Mouse (Mus musculus) forebrain, embryonic 14.5 days (tissue): ENCODE results near the gene Tmem258. TPM values are rescaled to one million over a fixed set of nuclear protein-coding genes. Genes with fewer than 3 reads are reported as not detected.
A peak's percentile ranks its signal among the peaks of the same experiment; 100 is the strongest.

Source experiments
- ATAC-seq: fragments of 200-750 bp; cut with Nextera tagmentation; 2 replicates; pipeline ENCODE4 v1.8.0; 2017; ENCODE audit warnings: mild to moderate bottlenecking, moderate library complexity
- DNase-seq: peaks from one replicate; pipeline ENCODE4 v3.0.0-alpha.2; 2015; ENCODE audit warnings: low spot score
- H3K27ac ChIP-seq: fragments of 300-500 bp; sonication (generic); 2 replicates; pipeline ENCODE4 v1.5.1; 2014; ENCODE audit warnings: low read depth, mild to moderate bottlenecking, control low read depth, low read length, moderate library complexity
- H3K27me3 ChIP-seq: fragments of 300-500 bp; sonication (generic); replicated peaks from 2 replicates; pipeline ENCODE4 v1.6.1; 2014; ENCODE audit warnings: low read length, control low read depth, mixed read lengths; ENCODE audit not compliant: control insufficient read depth, insufficient read depth
- H3K36me3 ChIP-seq: fragments of 300-500 bp; sonication (generic); 2 replicates; pipeline ENCODE4 v1.6.1; 2014; ENCODE audit warnings: low read length, control low read depth; ENCODE audit not compliant: control insufficient read depth, insufficient read depth
- H3K4me1 ChIP-seq: fragments of 300-500 bp; sonication (generic); 2 replicates; pipeline ENCODE4 v1.6.1; 2014; ENCODE audit warnings: antibody characterized with exemption, low read length, control low read depth; ENCODE audit not compliant: control insufficient read depth, insufficient read depth
- H3K4me2 ChIP-seq: fragments of 300-500 bp; sonication (generic); 2 replicates; pipeline ENCODE4 v1.6.1; 2014; ENCODE audit warnings: mild to moderate bottlenecking, control low read depth, low read length
- H3K4me3 ChIP-seq: fragments of 300-500 bp; sonication (generic); 2 replicates; pipeline ENCODE4 v1.5.1; 2014; ENCODE audit warnings: low read depth, low read length, control low read depth
- H3K9ac ChIP-seq: fragments of 300-500 bp; sonication (generic); 2 replicates; pipeline ENCODE4 v1.6.1; 2014; ENCODE audit warnings: mild to moderate bottlenecking, low read length, control low read depth, moderate library complexity
- H3K9me3 ChIP-seq: fragments of 300-500 bp; sonication (generic); replicated peaks from 2 replicates; pipeline ENCODE4 v1.6.1; 2016; ENCODE audit warnings: low read length, control low read depth, mixed read lengths; ENCODE audit not compliant: control insufficient read depth
- WGBS: fragments of 180-500 bp; shearing (Covaris S2); extraction: QIAGEN DNeasy Blood & Tissue Kit; methylation state at CpG from one replicate; pipeline ENCODE4 v1.1.7; 2014; 5-methylcytosine and 5-hydroxymethylcytosine counted together
- polyA plus RNA-seq: library from polyadenylated mRNA; unstranded; fragments of >200 nt; fragmentation: Nextera tagmentation; extraction: Ambion mirVana; gene quantifications from 2 replicates; pipeline ENCODE4 v1.2.1, GENCODE M21; 2014

The Tmem258 gene
- polyA plus RNA-seq, 1 experiment from 2014 or later, result 505 TPM

DNA sequence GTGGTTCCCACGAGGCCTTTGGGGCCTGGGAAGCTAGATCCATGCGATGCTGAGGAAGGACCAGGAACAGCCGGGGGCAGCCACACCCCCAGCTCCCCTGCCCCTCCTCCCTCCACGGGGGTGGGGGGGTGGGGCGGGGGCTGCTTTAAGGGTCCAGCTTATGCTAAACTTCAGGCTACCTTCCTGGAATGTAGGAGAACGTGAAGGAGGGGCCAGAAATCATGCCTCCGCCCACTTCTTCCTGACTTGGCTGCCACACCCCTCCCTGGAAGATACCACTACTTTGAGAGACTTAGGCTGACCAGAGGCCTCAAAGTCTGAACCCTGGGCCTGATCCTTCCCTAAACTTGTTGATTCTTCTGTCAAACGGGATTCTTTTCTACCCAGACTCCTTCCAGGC lies 18.8 kb downstream of the Tmem258 start:
- H3K27ac ChIP-seq, result no peak overlapping the region
- H3K4me3 ChIP-seq, result no peak overlapping the region
- H3K4me1 ChIP-seq, result no peaks in the 10 kb centered on the region
- no peaks in the 10 kb centered on the region for H3K27me3 ChIP-seq
- no peaks in the 10 kb centered on the region for H3K9me3 ChIP-seq
- no peak overlapping the region for H3K4me2 ChIP-seq
- no peaks in the 10 kb centered on the region for H3K36me3 ChIP-seq
- ATAC-seq (no peak), DNase-seq (no peak)
- H3K9ac ChIP-seq, result no peak overlapping the region
- WGBS, result 52% methylated on average over 8 of the region's 8 CpGs

- no peaks in the 10 kb centered on the region for H3K36me3 ChIP-seq
- no peak overlapping the region for H3K4me3 ChIP-seq
- H3K9me3 ChIP-seq, result no peaks in the 10 kb centered on the region
- ATAC-seq, result no peak
- no peak overlapping the region for H3K4me2 ChIP-seq
- no peak overlapping the region for H3K9ac ChIP-seq
- WGBS, result 70% methylated on average over 3 of the region's 4 CpGs
- H3K27ac ChIP-seq, result no peak overlapping the region
- DNase-seq, result no peak
- no peaks in the 10 kb centered on the region for H3K27me3 ChIP-seq
- H3K4me1 ChIP-seq, result no peaks in the 10 kb centered on the region
Observed at GRCm38 (mm10) chr19:10223561-10223960, 19.7 kb downstream of the Tmem258 start.

- no peak for DNase-seq
- no peaks in the 10 kb centered on the region for H3K36me3 ChIP-seq
- ATAC-seq, result peak; percentile 23; the same call in 1 of the 2 replicates
- H3K9me3 ChIP-seq, result no peaks in the 10 kb centered on the region
- WGBS, result 37% methylated on average over 26 of the region's 26 CpGs
- H3K4me1 ChIP-seq, result no peaks in the 10 kb centered on the region
- H3K4me3 ChIP-seq, result no peak overlapping the region
- no peak overlapping the region for H3K27ac ChIP-seq
- no peaks in the 10 kb centered on the region for H3K27me3 ChIP-seq
- H3K4me2 ChIP-seq, result 0 out of 2 replicates have a peak overlapping the region, but pooled peaks have one; percentile 7
- no peak overlapping the region for H3K9ac ChIP-seq
Observed at GRCm38 (mm10) chr19:10224637-10225453, 21.0 kb downstream of the Tmem258 start.

- H3K36me3 ChIP-seq, result no peaks in the 10 kb centered on the region
- H3K9ac ChIP-seq, result no peak overlapping the region
- DNase-seq, result no peak
- ATAC-seq, result no peak
- H3K4me1 ChIP-seq, result no peaks in the 10 kb centered on the region
- H3K27me3 ChIP-seq, result no peaks in the 10 kb centered on the region
- 80% methylated on average over 4 of the region's 4 CpGs for WGBS
- no peaks in the 10 kb centered on the region for H3K9me3 ChIP-seq
- no peak overlapping the region for H3K27ac ChIP-seq
- H3K4me3 ChIP-seq, result no peak overlapping the region
- no peak overlapping the region for H3K4me2 ChIP-seq
Observed at GRCm38 (mm10) chr19:10225767-10226166, 22.0 kb downstream of the Tmem258 start.

DNA sequence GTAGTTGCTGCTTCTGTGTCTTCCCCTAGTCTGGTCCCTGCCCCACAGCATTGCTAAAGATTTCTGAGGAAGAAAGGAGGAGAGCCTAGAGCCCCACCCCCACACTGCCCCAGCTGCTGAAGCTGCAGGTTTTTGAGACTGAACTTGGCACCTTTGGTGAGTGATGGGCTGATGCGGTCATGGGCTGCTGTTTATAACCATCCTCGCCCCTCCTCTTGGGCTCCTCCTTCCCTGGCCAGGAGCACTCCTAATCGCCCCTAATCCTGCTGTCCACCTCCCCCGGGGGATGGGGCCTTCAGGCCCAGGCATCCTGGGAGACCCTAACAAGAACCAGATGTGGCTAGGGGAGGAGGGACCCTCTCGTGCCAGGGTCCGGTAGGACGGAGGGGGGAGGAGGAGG lies 27.2 kb downstream of the Tmem258 start:
- DNase-seq (no peak), ATAC-seq (no peak)
- Histone ChIP-seq H3K4me3 (no peak overlapping the region), H3K36me3 (no peaks in the 10 kb centered on the region), H3K9ac (no peak overlapping the region), H3K4me1 (no peaks in the 10 kb centered on the region), H3K27me3 (no peaks in the 10 kb centered on the region), H3K4me2 (no peak overlapping the region), H3K27ac (no peak overlapping the region), H3K9me3 (no peaks in the 10 kb centered on the region)
- 15% methylated on average over 7 of the region's 7 CpGs for WGBS

GRCm38 (mm10) chr19:10231871-10232270 lies 28.1 kb downstream of the Tmem258 start:
- DNase-seq, result no peak
- Histone ChIP-seq H3K9me3 (no peaks in the 10 kb centered on the region), H3K4me2 (no peak overlapping the region), H3K4me1 (no peaks in the 10 kb centered on the region), H3K9ac (no peak overlapping the region), H3K4me3 (no peak overlapping the region), H3K27ac (no peak overlapping the region), H3K36me3 (no peaks in the 10 kb centered on the region), H3K27me3 (no peaks in the 10 kb centered on the region)
- ATAC-seq, result no peak
- 18% methylated on average over 5 of the region's 5 CpGs for WGBS

- no peak overlapping the region for H3K4me3 ChIP-seq
- no peaks in the 10 kb centered on the region for H3K36me3 ChIP-seq
- no peaks in the 10 kb centered on the region for H3K27me3 ChIP-seq
- DNase-seq (no peak), ATAC-seq (no peak)
- no peak overlapping the region for H3K9ac ChIP-seq
- no peak overlapping the region for H3K4me2 ChIP-seq
- WGBS, result 21% methylated on average over 9 of the region's 9 CpGs
- no peaks in the 10 kb centered on the region for H3K4me1 ChIP-seq
- no peaks in the 10 kb centered on the region for H3K9me3 ChIP-seq
- no peak overlapping the region for H3K27ac ChIP-seq
Observed at GRCm38 (mm10) chr19:10232327-10233017, 28.7 kb downstream of the Tmem258 start.

GRCm38 (mm10) chr19:10235784-10236565 lies 32.2 kb downstream of the Tmem258 start:
- ATAC-seq (no peak), DNase-seq (no peak)
- H3K36me3 ChIP-seq, result no peaks in the 10 kb centered on the region
- no peak overlapping the region for H3K4me2 ChIP-seq
- 81% methylated on average over 9 of the region's 9 CpGs for WGBS
- no peak overlapping the region for H3K27ac ChIP-seq
- H3K9me3 ChIP-seq, result no peaks in the 10 kb centered on the region
- H3K4me1 ChIP-seq, result peaks cover 5% of the 10 kb centered on the region
- no peak overlapping the region for H3K9ac ChIP-seq
- H3K4me3 ChIP-seq, result no peak overlapping the region
- H3K27me3 ChIP-seq, result peaks cover 11% of the 10 kb centered on the region
